Mouse (Mus musculus) heart, embryonic 14.5 days (tissue): ENCODE data around the gene Hist2h2ac. TPM values are rescaled to one million over a fixed set of nuclear protein-coding genes. Genes with fewer than 3 reads are reported as not detected.
"Not testable (repeated sequence)": the region's sequence is repeated elsewhere in the genome, so short reads cannot be mapped to it uniquely, and the experiment has no call there.

Source experiments
- ATAC-seq: fragments of 200-750 bp; cut with Nextera tagmentation; 2 replicates; pipeline ENCODE4 v1.8.0; 2017; ENCODE audit warnings: low read depth, moderate TSS enrichment; ENCODE audit not compliant: insufficient number of reproducible peaks, insufficient read depth, low FRiP score
- H3K27ac ChIP-seq, 2 experiments: fragments of 200-500 bp in 1 of 2; fragments of 300-500 bp in 1 of 2; sonication (generic) in 1 of 2; replicated peaks in 1 of 2; 2 replicates each; pipeline ENCODE4 v1.5.1; 2012 to 2014; ENCODE audit warnings: low read depth in 2 of 2, low read length in 2 of 2, control low read depth in 1 of 2, mild to moderate bottlenecking in 1 of 2, mixed read lengths in 1 of 2; ENCODE audit not compliant: control insufficient read depth in 1 of 2, insufficient read depth in 1 of 2
- H3K27me3 ChIP-seq: fragments of 300-500 bp; sonication (generic); 2 replicates; pipeline ENCODE4 v1.6.1; 2014; ENCODE audit warnings: mild to moderate bottlenecking, low read length, control low read depth; ENCODE audit not compliant: control insufficient read depth, insufficient read depth
- H3K36me3 ChIP-seq: fragments of 300-500 bp; sonication (generic); 2 replicates; pipeline ENCODE4 v1.6.1; 2014; ENCODE audit warnings: mild to moderate bottlenecking, control low read depth, low read length, mixed read lengths; ENCODE audit not compliant: control insufficient read depth, insufficient read depth
- H3K4me1 ChIP-seq, 2 experiments: fragments of 200-500 bp in 1 of 2; fragments of 300-500 bp in 1 of 2; sonication (generic) in 1 of 2; 2 replicates each; pipeline ENCODE4 v1.6.1; 2012 to 2014; ENCODE audit warnings: low read length in 2 of 2, control low read depth in 1 of 2, mixed read lengths in 1 of 2; ENCODE audit not compliant: control insufficient read depth in 2 of 2, insufficient read depth in 2 of 2
- H3K4me2 ChIP-seq: fragments of 300-500 bp; sonication (generic); 2 replicates; pipeline ENCODE4 v1.6.1; 2014; ENCODE audit warnings: mild to moderate bottlenecking, low read length
- H3K4me3 ChIP-seq, 2 experiments: fragments of 200-500 bp in 1 of 2; fragments of 300-500 bp in 1 of 2; sonication (generic) in 1 of 2; 2 replicates each; pipeline ENCODE4 v1.5.1; 2012 to 2014; ENCODE audit warnings: low read length in 2 of 2, mild to moderate bottlenecking in 2 of 2, control low read depth in 1 of 2, low read depth in 1 of 2, moderate library complexity in 1 of 2; ENCODE audit not compliant: control insufficient read depth in 1 of 2, insufficient read depth in 1 of 2
- H3K9ac ChIP-seq: fragments of 300-500 bp; sonication (generic); 2 replicates; pipeline ENCODE4 v1.6.1; 2014; ENCODE audit warnings: mild to moderate bottlenecking, low read length
- H3K9me3 ChIP-seq: fragments of 300-500 bp; sonication (generic); 2 replicates; pipeline ENCODE4 v1.6.1; 2016; ENCODE audit warnings: low read length, control low read depth; ENCODE audit not compliant: control insufficient read depth
- WGBS: fragments of 180-500 bp; shearing (Covaris S2); extraction: QIAGEN DNeasy Blood & Tissue Kit; methylation state at CpG from one replicate; pipeline ENCODE4 v1.1.7; 2014; 5-methylcytosine and 5-hydroxymethylcytosine counted together
- polyA plus RNA-seq: library from polyadenylated mRNA; unstranded; fragments of >200 nt; fragmentation: Nextera tagmentation; extraction: Ambion mirVana; gene quantifications from 2 replicates; pipeline ENCODE4 v1.2.1, GENCODE M21; 2014

Hist2h2ac gene
- polyA plus RNA-seq, 1 experiment from 2014 or later, result 4.7 TPM

DNA sequence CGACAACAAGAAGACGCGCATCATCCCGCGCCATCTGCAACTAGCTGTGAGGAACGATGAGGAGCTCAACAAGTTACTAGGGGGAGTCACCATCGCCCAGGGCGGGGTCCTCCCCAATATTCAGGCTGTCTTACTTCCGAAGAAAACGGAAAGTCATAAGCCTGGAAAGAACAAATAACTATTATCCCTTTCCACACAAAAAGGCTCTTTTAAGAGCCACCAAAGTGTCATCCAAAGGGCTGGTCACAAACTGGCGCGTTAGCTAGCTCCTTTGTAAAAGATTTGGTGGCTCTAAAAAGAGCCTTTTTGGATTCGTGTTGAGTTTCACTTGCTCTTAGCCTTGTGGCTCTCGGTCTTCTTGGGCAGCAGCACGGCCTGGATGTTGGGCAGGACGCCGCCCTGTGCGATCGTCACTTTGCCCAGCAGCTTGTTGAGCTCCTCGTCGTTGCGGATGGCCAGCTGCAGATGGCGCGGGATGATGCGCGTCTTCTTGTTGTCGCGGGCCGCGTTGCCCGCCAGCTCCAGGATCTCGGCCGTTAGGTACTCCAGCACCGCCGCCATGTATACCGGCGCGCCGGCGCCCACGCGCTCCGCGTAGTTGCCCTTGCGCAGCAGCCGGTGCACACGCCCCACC lies 432 bp downstream of the Hist2h2ac start:
- peaks cover 9 to 27% of the 10 kb centered on the region in 2 experiments for H3K4me1 ChIP-seq
- H3K9ac ChIP-seq, result peak overlapping the region; percentile 93
- ATAC-seq, H3K27me3 ChIP-seq, H3K9me3 ChIP-seq, H3K36me3 ChIP-seq: not testable (repeated sequence)
- peak overlapping the region; percentile 60 to 72 for H3K4me3 ChIP-seq
- peak overlapping the region; percentile 95 to 100 for H3K27ac ChIP-seq
- H3K4me2 ChIP-seq, result peak overlapping the region; percentile 76
- WGBS, result under 1% methylated on average over 33 of the region's 47 CpGs

- Histone ChIP-seq H3K4me1 (peaks cover 9 to 27% of the 10 kb centered on the region in 2 experiments), H3K4me3 (peak within 1 kb of the TSS; percentile 60 to 72), H3K4me2 (peak within 1 kb of the TSS; percentile 76), H3K27me3 (no peaks in the 10 kb centered on the region), H3K9me3 (no peaks in the 10 kb centered on the region), H3K36me3 (no peaks in the 10 kb centered on the region), H3K9ac (peak within 1 kb of the TSS; percentile 93), H3K27ac (peak within 1 kb of the TSS; percentile 95 to 100)
- peak; percentile 67 for ATAC-seq
- under 1% methylated on average over 37 of the region's 37 CpGs for WGBS
Observed at GRCm38 (mm10) chr3:96219661-96220130, 984 bp downstream of the Hist2h2ac start, which contains the start of the genes Bola1 and Hist2h2ab. Gene Bola1, minus strand, starts transcription at chr3:96219709. Gene Hist2h2ab, plus strand, starts transcription at chr3:96219865.

DNA sequence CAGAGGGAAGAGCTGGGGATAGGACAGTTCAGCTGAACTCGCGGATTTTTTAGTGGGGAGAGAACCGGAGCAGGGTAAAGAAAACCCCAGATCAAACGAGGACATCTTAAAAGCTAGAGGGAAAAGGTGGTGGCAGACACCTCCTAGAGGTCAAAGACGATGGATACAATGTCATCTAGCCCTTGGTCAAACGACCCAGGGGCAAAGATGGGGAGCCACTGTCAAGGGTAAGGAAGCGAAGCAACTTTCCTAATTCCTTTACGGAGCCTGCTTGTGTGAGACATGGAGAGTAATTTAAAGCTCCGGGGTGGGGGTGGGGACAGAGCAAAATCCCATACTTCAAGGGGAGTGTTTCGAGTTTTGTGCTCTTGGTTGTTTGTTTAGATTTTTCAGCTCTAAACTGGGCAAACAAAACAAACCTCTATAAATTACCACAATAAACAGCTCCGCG lies 1.5 kb downstream of the Hist2h2ac start:
- no peak for ATAC-seq
- Histone ChIP-seq H3K36me3 (no peaks in the 10 kb centered on the region), H3K4me3 (peak overlapping the region; percentile 60 to 72), H3K9ac (peak overlapping the region; percentile 93), H3K27me3 (no peaks in the 10 kb centered on the region), H3K4me1 (peaks cover 9 to 27% of the 10 kb centered on the region in 2 experiments), H3K4me2 (peak overlapping the region; percentile 76), H3K9me3 (no peaks in the 10 kb centered on the region), H3K27ac (peak overlapping the region; percentile 95 to 100)
- 2% methylated on average over 12 of the region's 12 CpGs for WGBS

GRCm38 (mm10) chr3:96209242-96209641 lies 11.4 kb downstream of the Hist2h2ac start:
- Histone ChIP-seq H3K4me3 (no peak overlapping the region), H3K4me2 (no peak overlapping the region), H3K27me3 (0 out of 2 replicates have a peak, but pooled peaks cover 4% of the 10 kb centered on the region), H3K36me3 (no peaks in the 10 kb centered on the region), H3K9ac (peak overlapping the region; percentile 25; the same call in 1 of the 2 replicates), H3K4me1 (peaks cover 0 to 3% of the 10 kb centered on the region in 2 experiments; a peak in 1 of 4 replicates), H3K27ac (no peak overlapping the region), H3K9me3 (no peaks in the 10 kb centered on the region)
- ATAC-seq, result no peak
- 23% methylated on average over 15 of the region's 15 CpGs for WGBS

GRCm38 (mm10) chr3:96207819-96208218 lies 12.9 kb downstream of the Hist2h2ac start:
- Histone ChIP-seq H3K9me3 (no peaks in the 10 kb centered on the region), H3K27ac (no peak overlapping the region), H3K27me3 (no peaks in the 10 kb centered on the region), H3K9ac (no peak overlapping the region), H3K36me3 (no peaks in the 10 kb centered on the region), H3K4me3 (no peak overlapping the region), H3K4me2 (no peak overlapping the region), H3K4me1 (peaks cover 0 to 3% of the 10 kb centered on the region in 2 experiments; a peak in 1 of 4 replicates)
- ATAC-seq, result no peak
- 81% methylated on average over 3 of the region's 3 CpGs for WGBS

GRCm38 (mm10) chr3:96199731-96200130 lies 20.9 kb downstream of the Hist2h2ac start:
- Histone ChIP-seq H3K9me3 (no peaks in the 10 kb centered on the region), H3K36me3 (peaks cover under 1% of the 10 kb centered on the region; the same call in 1 of the 2 replicates), H3K4me3 (no peak overlapping the region), H3K27me3 (no peaks in the 10 kb centered on the region), H3K4me2 (no peak overlapping the region), H3K9ac (no peak overlapping the region), H3K27ac (no peak overlapping the region), H3K4me1 (peaks cover 7 to 11% of the 10 kb centered on the region in 2 experiments)
- ATAC-seq, result no peak
- 22% methylated on average over 2 of the region's 2 CpGs for WGBS

DNA sequence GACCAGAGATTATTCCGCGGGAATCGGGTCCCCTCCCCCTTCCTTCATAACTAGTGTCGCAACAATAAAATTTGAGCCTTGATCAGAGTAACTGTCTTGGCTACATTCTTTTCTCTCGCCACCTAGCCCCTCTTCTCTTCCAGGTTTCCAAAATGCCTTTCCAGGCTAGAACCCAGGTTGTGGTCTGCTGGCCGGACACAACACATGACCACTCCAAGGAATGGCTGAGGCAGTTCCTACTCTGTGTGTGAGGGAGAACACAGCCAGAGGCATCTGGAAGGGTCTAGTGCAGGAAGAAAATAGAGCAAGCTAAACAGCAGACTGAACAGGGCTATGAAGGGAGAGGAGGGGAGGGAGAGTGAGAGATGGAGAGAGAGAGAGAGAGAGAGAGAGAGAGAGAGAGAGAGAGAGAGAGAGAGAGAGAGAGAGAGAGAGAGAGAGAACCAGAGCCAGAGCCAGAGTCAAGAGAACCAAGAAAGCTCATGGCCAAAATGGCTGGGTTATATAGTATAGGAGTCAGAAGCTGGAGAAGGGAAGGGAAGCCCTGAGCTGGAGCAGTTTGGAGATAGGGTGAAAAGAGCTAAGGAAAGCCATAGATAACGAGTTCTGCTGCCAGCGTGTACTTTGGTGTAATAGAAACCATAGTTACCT lies 22.0 kb downstream of the Hist2h2ac start:
- not testable (repeated sequence) for H3K27ac ChIP-seq, H3K27me3 ChIP-seq, ATAC-seq, H3K9ac ChIP-seq, H3K9me3 ChIP-seq, H3K4me3 ChIP-seq
- peak overlapping the region; percentile 83; the same call in 1 of the 2 replicates for H3K4me2 ChIP-seq
- WGBS, result 24% methylated on average over 6 of the region's 8 CpGs
- peaks cover 10% of the 10 kb centered on the region for H3K36me3 ChIP-seq
- peaks cover 7 to 11% of the 10 kb centered on the region in 2 experiments for H3K4me1 ChIP-seq
